12 mouse cellular contexts compared by ENCODE assay signal in genomic region chr9:93969118-93969517, GRCm38 (mm10).
"Had no signal": no experiment of that assay in that cellular context is flagged by ENCODE, and none has a peak within 500 bp of the region (broad histone marks: within the 10 kb centered on the region; RNA-seq: fewer than 3 reads in every experiment).

No protein-coding gene starts in this region.

- H3K9ac ChIP-seq: limb, embryonic 12.5 days; liver, embryonic 14.5 days had no signal

- H3K4me3 ChIP-seq: layer of hippocampus, adult 2 months; limb, embryonic 12.5 days had no signal

- H3K27ac ChIP-seq: layer of hippocampus, adult 2 months; limb, embryonic 12.5 days; liver, embryonic 14.5 days had no signal

- H3K27me3 ChIP-seq: limb, embryonic 12.5 days had no signal

- H3K9me3 ChIP-seq: limb, embryonic 12.5 days had no signal

- H3K4me2 ChIP-seq: limb, embryonic 12.5 days had no signal

- DNase-seq: kidney, adult 18-20 months; kidney, postnatal 10 days; kidney, postnatal 4 days; liver; lung, adult 18-20 months; right cerebral cortex, postnatal 4 days; spleen, adult 18-20 months; thymus, adult 18-20 months; thymus, postnatal 14 days had no signal

- H3K36me3 ChIP-seq: limb, embryonic 12.5 days had no signal
